Mouse (Mus musculus) stomach, postnatal 0 days (tissue): Measurements from ENCODE around the gene Pole2.

Experiments used
- CTCF ChIP-seq: IDR thresholded peaks from 2 replicates; pipeline ENCODE4 v1.5.1; 2016; ENCODE audit warnings: antibody characterized with exemption, low read depth, mild to moderate bottlenecking, moderate library complexity
- EP300 ChIP-seq: optimal IDR thresholded peaks from 2 replicates; pipeline ENCODE3; 2016; ENCODE audit warnings: antibody characterized with exemption

DNA sequence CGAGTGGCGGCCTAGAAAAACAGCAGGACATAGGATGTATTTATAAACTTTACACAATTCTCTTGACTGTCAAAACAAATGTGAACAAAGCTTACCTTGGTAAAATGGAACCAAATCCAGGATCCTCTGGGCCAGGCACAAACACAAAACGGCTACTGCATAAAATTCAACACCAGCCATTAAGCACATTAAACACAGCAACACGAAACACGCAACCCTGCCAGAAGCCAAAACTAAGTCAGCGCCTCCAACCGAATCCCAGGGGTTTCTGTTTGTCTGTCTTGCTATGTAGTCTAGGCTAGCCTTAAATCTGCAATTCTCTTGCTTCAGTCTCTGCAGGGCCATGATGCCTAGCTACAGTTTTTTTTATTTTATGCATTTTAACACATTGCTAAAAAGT lies 20.1 kb downstream of the Pole2 start:
- TF ChIP-seq EP300 (no peak), CTCF (no peak)
